Mouse (Mus musculus) monocyte, adult 2 months (primary cell): ENCODE data around the gene Tenm4.

ENCODE experiments used
- DNase-seq, 2 experiments: peaks; one replicate each; pipeline ENCODE4 v3.0.0; 2022; ENCODE audit warnings: low spot score in 2 of 2, low read depth in 1 of 2

Tenm4 gene

GRCm38 (mm10) chr7:96797716-96798332, 626.8 kb downstream of the Tenm4 start:
- no peak for DNase-seq

- no peak for DNase-seq
Measured at GRCm38 (mm10) chr7:96799816-96800215, 628.8 kb downstream of the Tenm4 start.

- DNase-seq: no peak
Measured at GRCm38 (mm10) chr7:96801368-96801767, 630.3 kb downstream of the Tenm4 start.

- DNase-seq: no peak
Measured at GRCm38 (mm10) chr7:96802216-96802615, 631.2 kb downstream of the Tenm4 start.

- DNase-seq: no peak
Measured at GRCm38 (mm10) chr7:96806561-96806960, 635.5 kb downstream of the Tenm4 start.

- no peak for DNase-seq
Measured at GRCm38 (mm10) chr7:96807281-96808058, 636.4 kb downstream of the Tenm4 start.

- no peak for DNase-seq
Measured at GRCm38 (mm10) chr7:96808059-96808646, 637.1 kb downstream of the Tenm4 start.

GRCm38 (mm10) chr7:96811691-96812090, 640.6 kb downstream of the Tenm4 start:
- DNase-seq: no peak

- DNase-seq: no peak
Measured at GRCm38 (mm10) chr7:96813036-96813435, 642.0 kb downstream of the Tenm4 start.

GRCm38 (mm10) chr7:96813497-96814400, 642.7 kb downstream of the Tenm4 start:
- DNase-seq: no peak

GRCm38 (mm10) chr7:96814581-96814980, 643.5 kb downstream of the Tenm4 start:
- no peak for DNase-seq

- no peak for DNase-seq
Measured at GRCm38 (mm10) chr7:96817030-96817674, 646.1 kb downstream of the Tenm4 start.

GRCm38 (mm10) chr7:96818236-96818916, 647.3 kb downstream of the Tenm4 start:
- no peak for DNase-seq

GRCm38 (mm10) chr7:96819538-96819937, 648.5 kb downstream of the Tenm4 start:
- no peak for DNase-seq

- DNase-seq: no peak
Measured at GRCm38 (mm10) chr7:96820343-96820742, 649.3 kb downstream of the Tenm4 start.

- no peak for DNase-seq
Measured at GRCm38 (mm10) chr7:96826101-96826500, 655.1 kb downstream of the Tenm4 start.

GRCm38 (mm10) chr7:96826672-96827071, 655.6 kb downstream of the Tenm4 start:
- DNase-seq: no peak

- DNase-seq: no peak
Measured at GRCm38 (mm10) chr7:96832551-96832950, 661.5 kb downstream of the Tenm4 start.

- no peak for DNase-seq
Measured at GRCm38 (mm10) chr7:96833012-96833411, 662.0 kb downstream of the Tenm4 start.

GRCm38 (mm10) chr7:96834681-96835289, 663.7 kb downstream of the Tenm4 start:
- no peak for DNase-seq
